ENCODE assay signal across 8 mouse cellular contexts in the genomic region with DNA sequence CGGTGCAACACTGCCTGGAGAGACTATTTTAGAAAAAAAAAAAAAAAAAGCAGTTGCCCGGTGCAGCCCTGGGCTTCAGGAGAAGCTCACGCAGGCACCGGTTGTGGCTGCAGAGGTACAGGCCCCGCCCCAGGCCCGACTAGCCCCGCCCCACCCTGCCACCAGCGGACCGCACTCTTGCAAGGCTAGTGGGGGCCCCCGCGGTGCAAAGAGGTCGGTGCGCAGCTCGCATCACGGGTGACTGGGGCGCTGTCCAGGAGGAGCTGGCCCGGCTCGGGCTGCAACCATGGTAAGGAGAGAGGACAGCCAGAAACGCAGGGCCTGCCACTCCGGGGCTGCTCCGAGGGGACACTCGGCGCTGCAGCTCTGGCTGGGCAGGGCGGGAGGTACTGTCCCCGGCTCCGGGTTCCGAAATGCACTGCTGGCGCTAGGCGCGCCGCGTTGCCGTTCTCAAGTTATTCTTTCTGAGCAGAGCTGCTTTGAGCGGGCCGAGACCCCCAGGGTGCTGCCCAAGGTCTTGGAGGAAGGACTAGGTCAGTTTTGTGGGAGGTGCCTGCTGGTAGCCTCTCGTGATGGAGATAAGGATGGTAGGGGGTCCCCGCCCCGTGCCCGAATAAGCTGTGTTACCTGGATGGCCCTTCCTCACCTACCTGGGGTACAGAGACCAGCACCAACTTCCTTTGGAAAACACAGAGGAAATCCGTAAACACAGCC. TPM values are rescaled to one million over a fixed set of nuclear protein-coding genes. Genes with fewer than 3 reads are reported as not detected.
DNase-seq lines count a peak whose midpoint lies in the region; ATAC-seq and TF ChIP-seq lines count a peak whose summit lies in the region.

No protein-coding gene starts in this region.

- peak overlapping the region; percentile 81 for H3K4me3 ChIP-seq in E14TG2a.4 (replicated peaks; ENCODE audit: low read length)
- H3K4me3 ChIP-seq in forebrain, embryonic 12.5 days (replicated peaks): peak overlapping the region; percentile 65
- peak overlapping the region; percentile 52 for H3K4me3 ChIP-seq in heart, postnatal 0 days (ENCODE audit: low read depth, low read length)
- H3K4me3 ChIP-seq in neural tube, embryonic 14.5 days (ENCODE audit: low read depth, low read length): peak overlapping the region; percentile 52

- H3K4me2 ChIP-seq in forebrain, embryonic 12.5 days: peak overlapping the region; percentile 98
- peak overlapping the region; percentile 74 for H3K4me2 ChIP-seq in heart, postnatal 0 days (ENCODE audit: low read depth, low read length)
- H3K4me2 ChIP-seq in neural tube, embryonic 14.5 days (ENCODE audit: low read depth, low read length): peak overlapping the region; percentile 89

- peak; percentile 81 for ATAC-seq in forebrain, embryonic 12.5 days (ENCODE audit: low FRiP score)
- peak; percentile 78 for ATAC-seq in heart, postnatal 0 days (ENCODE audit: insufficient read depth, low read depth)
- ATAC-seq in neural tube, embryonic 14.5 days (ENCODE audit: low read depth): peak; percentile 81; the same call in 1 of the 2 replicates

- H3K4me1 ChIP-seq in E14TG2a.4 (replicated peaks; ENCODE audit: low read depth, low read length): peaks cover 61% of the 10 kb centered on the region
- peaks cover 30% of the 10 kb centered on the region for H3K4me1 ChIP-seq in forebrain, embryonic 12.5 days
- peaks cover 22% of the 10 kb centered on the region for H3K4me1 ChIP-seq in heart, postnatal 0 days (ENCODE audit: control insufficient read depth, insufficient read depth)
- peaks cover 8% of the 10 kb centered on the region; the same call in 1 of the 2 replicates for H3K4me1 ChIP-seq in neural tube, embryonic 14.5 days (ENCODE audit: control insufficient read depth, insufficient read depth, low read length)

- WGBS in forebrain, embryonic 12.5 days: under 1% methylated on average over 40 of the region's 40 CpGs
- WGBS in heart, postnatal 0 days: 1% methylated on average over 39 of the region's 40 CpGs
- whole genome bisulfite sequencing in neural tube, embryonic 14.5 days: under 1% methylated on average over 40 of the region's 40 CpGs

- no peak overlapping the region for H3K27ac ChIP-seq in forebrain, embryonic 12.5 days
- peak overlapping the region; percentile 84 for H3K27ac ChIP-seq in heart, postnatal 0 days (ENCODE audit: low read depth)
- H3K27ac ChIP-seq in neural tube, embryonic 14.5 days (ENCODE audit: low read depth, low read length): peak overlapping the region; percentile 39

- H3K36me3 ChIP-seq in E14TG2a.4 (ENCODE audit: insufficient read depth, low read length): no peaks in the 10 kb centered on the region
- H3K36me3 ChIP-seq in forebrain, embryonic 12.5 days (replicated peaks): no peaks in the 10 kb centered on the region
- H3K36me3 ChIP-seq in heart, postnatal 0 days (replicated peaks; ENCODE audit: control insufficient read depth, insufficient read depth, low read length): no peaks in the 10 kb centered on the region
- H3K36me3 ChIP-seq in neural tube, embryonic 14.5 days (ENCODE audit: control insufficient read depth, insufficient read depth, low read length): no peaks in the 10 kb centered on the region

- H3K9me3 ChIP-seq in E14TG2a.4 (ENCODE audit: low read length): no peaks in the 10 kb centered on the region
- no peaks in the 10 kb centered on the region for H3K9me3 ChIP-seq in forebrain, embryonic 12.5 days
- no peaks in the 10 kb centered on the region for H3K9me3 ChIP-seq in heart, postnatal 0 days (replicated peaks; ENCODE audit: control insufficient read depth, low read length)
- H3K9me3 ChIP-seq in neural tube, embryonic 14.5 days (ENCODE audit: control insufficient read depth, low read length): no peaks in the 10 kb centered on the region

- no peak for TF ChIP-seq EP300 in heart, postnatal 0 days (IDR thresholded peaks at IDR 0.05; ENCODE audit: low read depth)

- DNase-seq in cerebellum, adult 11 months: peak; percentile 82
- no peak for DNase-seq in heart, postnatal 0 days (ENCODE audit: low spot score)
- DNase-seq in kidney, postnatal 25 days: peak; percentile 81 to 88
- DNase-seq in lung, adult 18-20 months: peak; percentile 65 to 77
- DNase-seq in testis, postnatal 10 days (ENCODE audit: low spot score): peak; percentile 76

- no peak for TF ChIP-seq CTCF in E14TG2a.4 (conservative IDR thresholded peaks at IDR 0.05; ENCODE audit: low read length)
- TF ChIP-seq CTCF in heart, postnatal 0 days (IDR thresholded peaks at IDR 0.05; ENCODE audit: low read depth): no peak

- peaks cover 78% of the 10 kb centered on the region for H3K27me3 ChIP-seq in E14TG2a.4 (ENCODE audit: insufficient read depth, low read length)
- H3K27me3 ChIP-seq in forebrain, embryonic 12.5 days: peaks cover 17% of the 10 kb centered on the region; the same call in 1 of the 2 replicates
- no peaks in the 10 kb centered on the region for H3K27me3 ChIP-seq in heart, postnatal 0 days (ENCODE audit: control insufficient read depth, insufficient read depth, low read length)
- no peaks in the 10 kb centered on the region for H3K27me3 ChIP-seq in neural tube, embryonic 14.5 days (ENCODE audit: control insufficient read depth, insufficient read depth, low read length)

- H3K9ac ChIP-seq in forebrain, embryonic 12.5 days: peak overlapping the region; percentile 66
- H3K9ac ChIP-seq in heart, postnatal 0 days (replicated peaks; ENCODE audit: low read depth, low read length): peak overlapping the region; percentile 63
- peak overlapping the region; percentile 60 for H3K9ac ChIP-seq in neural tube, embryonic 14.5 days (replicated peaks; ENCODE audit: low read depth, low read length)

RNA-seq across cellular contexts. Expression of gene Sept4, which starts 9.7 kb away (rescaled TPM):
- polyA plus RNA-seq in forebrain, embryonic 12.5 days (2016; fragmentation: Nextera tagmentation; extraction: Ambion mirVana): 8.1 and 8.3 TPM in 2 replicates
- total RNA-seq in heart, postnatal 0 days (2014; rRNA removed; ENCODE audit: low replicate concordance): 13.9 and 20.6 TPM in 2 replicates
- 47.8 and 49.1 TPM in 2 replicates for polyA plus RNA-seq in heart, postnatal 0 days (2015; fragmentation: Nextera tagmentation; extraction: Ambion mirVana)
- polyA plus RNA-seq in neural tube, embryonic 14.5 days (2014; fragmentation: Nextera tagmentation; extraction: Ambion mirVana): 24.8 and 30.0 TPM in 2 replicates

RNA-seq across cellular contexts. Expression of gene Gm11492, which starts 12.0 kb away (rescaled TPM):
- polyA plus RNA-seq in forebrain, embryonic 12.5 days (2016; fragmentation: Nextera tagmentation; extraction: Ambion mirVana): not detected in 2 replicates
- total RNA-seq in heart, postnatal 0 days (2014; rRNA removed; ENCODE audit: low replicate concordance): not detected in 2 replicates
- polyA plus RNA-seq in heart, postnatal 0 days (2015; fragmentation: Nextera tagmentation; extraction: Ambion mirVana): not detected in 2 replicates
- polyA plus RNA-seq in neural tube, embryonic 14.5 days (2014; fragmentation: Nextera tagmentation; extraction: Ambion mirVana): not detected in 2 replicates

RNA-seq across cellular contexts. Expression of gene Mtmr4, which starts 13.6 kb away (rescaled TPM):
- polyA plus RNA-seq in forebrain, embryonic 12.5 days (2016; fragmentation: Nextera tagmentation; extraction: Ambion mirVana): 71.4 and 75.2 TPM in 2 replicates
- 12.4 and 17.3 TPM in 2 replicates for total RNA-seq in heart, postnatal 0 days (2014; rRNA removed; ENCODE audit: low replicate concordance)
- 6.0 and 7.0 TPM in 2 replicates for polyA plus RNA-seq in heart, postnatal 0 days (2015; fragmentation: Nextera tagmentation; extraction: Ambion mirVana)
- polyA plus RNA-seq in neural tube, embryonic 14.5 days (2014; fragmentation: Nextera tagmentation; extraction: Ambion mirVana): 51.0 and 66.8 TPM in 2 replicates

RNA-seq across cellular contexts. Expression of gene Hsf5, which starts 38.6 kb away (rescaled TPM):
- polyA plus RNA-seq in forebrain, embryonic 12.5 days (2016; fragmentation: Nextera tagmentation; extraction: Ambion mirVana): 0.40 and 0.49 TPM in 2 replicates
- total RNA-seq in heart, postnatal 0 days (2014; rRNA removed; ENCODE audit: low replicate concordance): not detected in 2 replicates
- polyA plus RNA-seq in heart, postnatal 0 days (2015; fragmentation: Nextera tagmentation; extraction: Ambion mirVana): 0.03 TPM in 1 of 2 replicates, not detected in the other
- polyA plus RNA-seq in neural tube, embryonic 14.5 days (2014; fragmentation: Nextera tagmentation; extraction: Ambion mirVana): 0.33 and 0.62 TPM in 2 replicates
